Mouse (Mus musculus): Measurements from ENCODE around the gene Dock10.

GRCm38 (mm10) chr1:80746195-80746594 lies 12.1 kb downstream of the Dock10 start:
- TF ChIP-seq CTCF (IDR thresholded peaks at IDR 0.05; ENCODE audit: borderline replicate concordance, insufficient read depth, low read length) = no peak
- TF ChIP-seq POLR2A (IDR thresholded peaks at IDR 0.05; ENCODE audit: low read depth, low read length) = no peak

All from embryonic fibroblast, embryonic 13.5 days (primary cell).